Comparison of ENCODE assay signal across 24 mouse cellular contexts in genomic region chr2:146048221-146048829, GRCm38 (mm10).
DNase-seq lines count a peak whose midpoint lies in the region; ATAC-seq and TF ChIP-seq lines count a peak whose summit lies in the region.
"Had no signal": no experiment of that assay in that cellular context is flagged by ENCODE, and none has a peak within 500 bp of the region (broad histone marks: within the 10 kb centered on the region; RNA-seq: fewer than 3 reads in every experiment).

No protein-coding gene starts in this region.

- H3K9me3 ChIP-seq in heart, embryonic 16.5 days (replicated peaks; ENCODE audit: control insufficient read depth, low read length), result no peaks in the 10 kb centered on the region
- no peaks in the 10 kb centered on the region for H3K9me3 ChIP-seq in midbrain, embryonic 14.5 days (ENCODE audit: control insufficient read depth, low read length)
- H3K9me3 ChIP-seq: embryonic facial prominence, embryonic 13.5 days; heart, embryonic 13.5 days; kidney, embryonic 15.5 days; limb, embryonic 15.5 days had no signal

- H3K4me2 ChIP-seq in heart, embryonic 16.5 days (ENCODE audit: low read depth, low read length), result no peak overlapping the region
- H3K4me2 ChIP-seq in midbrain, embryonic 14.5 days (ENCODE audit: low read length), result no peak overlapping the region
- H3K4me2 ChIP-seq: embryonic facial prominence, embryonic 13.5 days; heart, embryonic 13.5 days; kidney, embryonic 15.5 days; limb, embryonic 15.5 days; lung, embryonic 14.5 days had no signal

- H3K36me3 ChIP-seq in heart, embryonic 16.5 days (ENCODE audit: control insufficient read depth, insufficient read depth), result no peaks in the 10 kb centered on the region
- no peaks in the 10 kb centered on the region for H3K36me3 ChIP-seq in midbrain, embryonic 14.5 days (ENCODE audit: control insufficient read depth, insufficient read depth, low read length)
- no peaks in the 10 kb centered on the region for H3K36me3 ChIP-seq in kidney, adult 2 months (ENCODE audit: control insufficient read depth, insufficient read depth, low read length)
- H3K36me3 ChIP-seq: embryonic facial prominence, embryonic 13.5 days; heart, embryonic 13.5 days; kidney, embryonic 15.5 days; limb, embryonic 15.5 days had no signal

- H3K4me1 ChIP-seq in heart, embryonic 16.5 days (ENCODE audit: control insufficient read depth, insufficient read depth, low read length), result peaks cover 3% of the 10 kb centered on the region; the same call in 1 of the 2 replicates
- peaks cover 5% of the 10 kb centered on the region; the same call in 1 of the 2 replicates for H3K4me1 ChIP-seq in midbrain, embryonic 14.5 days (ENCODE audit: control insufficient read depth, insufficient read depth, low read length)
- H3K4me1 ChIP-seq in kidney, adult 2 months (ENCODE audit: control insufficient read depth, insufficient read depth, low read length), result no peaks in the 10 kb centered on the region
- H3K4me1 ChIP-seq: limb, embryonic 15.5 days had no signal

- no peak overlapping the region for H3K4me3 ChIP-seq in heart, embryonic 16.5 days (ENCODE audit: low read length)
- H3K4me3 ChIP-seq in midbrain, embryonic 14.5 days (replicated peaks; ENCODE audit: low read depth, low read length), result no peak overlapping the region
- H3K4me3 ChIP-seq in kidney, adult 2 months (ENCODE audit: insufficient read depth, low read depth, low read length), result no peak overlapping the region
- H3K4me3 ChIP-seq: embryonic facial prominence, embryonic 13.5 days; erythroblast, embryonic 14.5 days; heart, embryonic 13.5 days; kidney, embryonic 15.5 days; left cerebral cortex, adult 2 months; limb, embryonic 15.5 days had no signal

- no peaks in the 10 kb centered on the region for H3K27me3 ChIP-seq in heart, embryonic 16.5 days (ENCODE audit: control insufficient read depth, insufficient read depth, low read length)
- no peaks in the 10 kb centered on the region for H3K27me3 ChIP-seq in midbrain, embryonic 14.5 days (ENCODE audit: control insufficient read depth, insufficient read depth, low read length)
- no peaks in the 10 kb centered on the region for H3K27me3 ChIP-seq in kidney, adult 2 months (replicated peaks; ENCODE audit: control insufficient read depth, insufficient read depth, low read length)
- H3K27me3 ChIP-seq: embryonic facial prominence, embryonic 13.5 days; heart, embryonic 13.5 days; kidney, embryonic 15.5 days; limb, embryonic 15.5 days had no signal

- no peak overlapping the region for H3K27ac ChIP-seq in heart, embryonic 16.5 days (ENCODE audit: low read length)
- H3K27ac ChIP-seq in midbrain, embryonic 14.5 days (replicated peaks; ENCODE audit: low read depth, low read length), result peak overlapping the region; percentile 42; the same call in 1 of the 2 replicates
- H3K27ac ChIP-seq in kidney, adult 2 months (ENCODE audit: insufficient read depth, low read depth, low read length), result no peak overlapping the region
- H3K27ac ChIP-seq: embryonic facial prominence, embryonic 13.5 days; heart, embryonic 13.5 days; hindbrain, postnatal 0 days; kidney, embryonic 15.5 days; left cerebral cortex, adult 2 months; limb, embryonic 15.5 days; liver, embryonic 14.5 days had no signal

- 49% methylated on average over 17 of the region's 17 CpGs for WGBS in heart, embryonic 16.5 days
- WGBS in midbrain, embryonic 14.5 days, result 38% methylated on average over 17 of the region's 17 CpGs
- 81% methylated on average over 17 of the region's 17 CpGs for WGBS in kidney, adult 2 months

- peak; percentile 41 to 46 for DNase-seq in cerebellum, postnatal 14 days
- DNase-seq in cerebellum, adult 9-10 months, result no peak
- no peak for DNase-seq in heart, adult 8-10 months (ENCODE audit: low spot score)
- peak; percentile 12 for DNase-seq in brain, adult 2 months (ENCODE audit: low read depth, low spot score)
- peak; percentile 67 for DNase-seq in midbrain, embryonic 14.5 days
- no peak for DNase-seq in kidney, postnatal 4 days
- DNase-seq in kidney, adult 2 months, result no peak
- DNase-seq: adrenal gland, postnatal 25 days; cerebellum, adult 11 months; cerebellum, postnatal 36 days; embryo, embryonic 11 days; kidney, postnatal 36 days; lung, embryonic 14.5 days; thymus, postnatal 14 days had no signal

- ATAC-seq in heart, embryonic 16.5 days (replicated peaks; ENCODE audit: extremely low read depth, insufficient read depth, low FRiP score), result 0 out of 2 replicates have a peak, but pooled peaks have one; percentile 45
- ATAC-seq in midbrain, embryonic 14.5 days (ENCODE audit: low FRiP score, low TSS enrichment), result peak; percentile 54; the same call in 1 of the 2 replicates
- ATAC-seq: hindbrain, postnatal 0 days; intestine, embryonic 16.5 days had no signal

- no peak overlapping the region for H3K9ac ChIP-seq in heart, embryonic 16.5 days (ENCODE audit: low read length)
- H3K9ac ChIP-seq in midbrain, embryonic 14.5 days (replicated peaks; ENCODE audit: low read length), result no peak overlapping the region
- H3K9ac ChIP-seq: embryonic facial prominence, embryonic 13.5 days; heart, embryonic 13.5 days; kidney, embryonic 15.5 days; limb, embryonic 15.5 days; liver, embryonic 14.5 days; lung, embryonic 14.5 days had no signal

- TF ChIP-seq POLR2A in kidney, adult 2 months (IDR thresholded peaks at IDR 0.05; ENCODE audit: low read depth, low read length), result no peak

- TF ChIP-seq CTCF in kidney, adult 2 months (conservative IDR thresholded peaks at IDR 0.05; ENCODE audit: insufficient read depth, insufficient read length, low read depth, low read length), result no peak

Comparison
In these comparisons a context has a peak if more than half of its experiments do, and no peak if none do; other contexts are left out.
1. DNase-seq: peak in cerebellum, postnatal 14 days (2 of 2), brain, adult 2 months (single experiment) and midbrain, embryonic 14.5 days (single experiment); none in cerebellum, adult 9-10 months (single experiment), heart, adult 8-10 months (single experiment), kidney, postnatal 4 days (0 of 2) and kidney, adult 2 months (single experiment).